16 mouse cellular contexts compared by ENCODE assay signal in the genomic region with DNA sequence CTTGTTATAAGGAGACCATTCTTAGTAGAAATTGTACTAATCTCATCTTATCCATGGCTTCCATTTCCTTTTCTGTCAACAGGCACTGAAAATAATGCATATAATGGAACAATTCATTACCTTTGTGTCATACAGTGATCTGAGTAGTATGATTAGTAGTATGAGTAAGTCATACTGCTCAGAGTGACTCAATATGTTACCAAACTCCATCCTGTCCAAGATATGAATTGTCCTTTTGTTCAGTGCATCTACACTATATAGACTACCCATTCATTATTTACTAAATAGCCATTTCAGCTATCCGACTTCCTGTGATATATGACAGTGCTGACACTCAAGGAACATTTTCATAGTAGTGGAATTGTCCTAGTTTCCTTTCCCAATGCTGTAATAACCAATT.
"Had no signal": no experiment of that assay in that cellular context is flagged by ENCODE, and none has a peak within 500 bp of the region (broad histone marks: within the 10 kb centered on the region; RNA-seq: fewer than 3 reads in every experiment).

No protein-coding gene starts in this region.

- H3K27ac ChIP-seq: neural tube, embryonic 12.5 days; neural tube, embryonic 13.5 days; stomach, embryonic 15.5 days; stomach, postnatal 0 days had no signal

- H3K36me3 ChIP-seq: neural tube, embryonic 12.5 days; neural tube, embryonic 13.5 days; stomach, embryonic 15.5 days had no signal

- H3K4me2 ChIP-seq: neural tube, embryonic 12.5 days; neural tube, embryonic 13.5 days; stomach, embryonic 15.5 days had no signal

- H3K4me3 ChIP-seq: neural tube, embryonic 12.5 days; neural tube, embryonic 13.5 days; stomach, embryonic 15.5 days had no signal

- H3K9me3 ChIP-seq: neural tube, embryonic 13.5 days; stomach, embryonic 15.5 days had no signal

- H3K27me3 ChIP-seq: neural tube, embryonic 12.5 days; neural tube, embryonic 13.5 days; stomach, embryonic 15.5 days had no signal

- DNase-seq: retina, postnatal 1 day; right cerebral cortex, adult 18-20 months; right cerebral cortex, postnatal 14 days; right cerebral cortex, postnatal 25 days; right cerebral cortex, postnatal 4 days; spleen, adult 18-20 months; thymus, adult 18-20 months; thymus, adult 2 months; thymus, postnatal 14 days; thymus, postnatal 25 days; thymus, postnatal 36 days; thymus, postnatal 4 days had no signal

- H3K9ac ChIP-seq: neural tube, embryonic 12.5 days; neural tube, embryonic 13.5 days; stomach, embryonic 15.5 days had no signal

- H3K4me1 ChIP-seq: neural tube, embryonic 12.5 days; stomach, embryonic 15.5 days had no signal
